Mouse (Mus musculus): ENCODE results near the gene Wnt11. TPM values are rescaled to one million over a fixed set of nuclear protein-coding genes. Genes with fewer than 3 reads are reported as not detected.

The Wnt11 gene
- polyA plus RNA-seq (2012; rRNA removed; ENCODE audit: low replicate concordance), result 24.4 and 63.6 TPM in 2 replicates

DNA sequence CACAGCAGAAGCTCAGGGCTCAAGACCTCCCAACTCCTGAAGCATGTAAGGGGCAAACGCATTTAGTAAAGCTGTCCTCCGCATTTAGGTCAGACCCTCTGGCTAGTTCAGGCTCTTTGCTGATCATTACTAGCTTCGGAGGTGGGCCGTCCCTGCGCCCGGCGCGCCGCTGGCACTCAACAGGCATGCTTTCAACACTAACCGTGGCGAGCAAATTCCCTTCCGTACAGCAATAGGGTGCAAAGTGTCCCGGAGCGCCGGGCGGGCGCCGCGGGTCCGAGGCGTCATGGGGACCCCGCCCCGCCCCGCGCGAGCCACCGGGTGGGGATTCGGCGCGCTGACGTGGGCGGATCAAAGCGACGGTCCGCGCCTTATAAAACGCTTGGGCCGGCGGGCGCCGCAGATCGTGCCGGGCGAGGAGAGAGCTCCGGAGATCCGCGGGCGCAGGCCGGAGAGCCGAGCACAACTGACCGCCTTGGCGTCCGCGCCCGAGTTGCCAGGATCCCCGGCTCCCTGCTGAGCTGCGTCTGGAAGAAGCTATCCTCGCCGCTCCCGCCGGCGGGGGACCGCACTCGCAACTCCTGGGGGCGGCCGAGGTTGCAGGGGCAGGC lies at the start of gene Wnt11:
Wnt11 (plus strand) TSS at position 402 of the 611 bp plus-strand sequence.

Other genes starting within 250 kb of the Wnt11 start
- 15.3 and 23.4 TPM in 2 replicates for gene Emsy, start 178.3 kb upstream of the Wnt11 start, polyA plus RNA-seq (2012; rRNA removed; ENCODE audit: low replicate concordance)
- gene Thap12, start 132.0 kb upstream of the Wnt11 start, polyA plus RNA-seq (2012; rRNA removed; ENCODE audit: low replicate concordance), result 7.2 and 17.6 TPM in 2 replicates

Measured in mammary gland, adult 2 months (tissue).